Mouse (Mus musculus): ENCODE measurements around the gene Mxra7.

Mxra7 gene

GRCm38 (mm10) chr11:116819932-116820593, 7.8 kb downstream of the Mxra7 start:
- no peak for DNase-seq (ENCODE audit: low read depth, low spot score)

GRCm38 (mm10) chr11:116818722-116819121, 9.1 kb downstream of the Mxra7 start:
- no peak for DNase-seq (ENCODE audit: low read depth, low spot score)

GRCm38 (mm10) chr11:116817567-116817966, 10.3 kb downstream of the Mxra7 start:
- no peak for DNase-seq (ENCODE audit: low read depth, low spot score)

GRCm38 (mm10) chr11:116816769-116817168, 11.1 kb downstream of the Mxra7 start:
- DNase-seq (ENCODE audit: low read depth, low spot score): no peak

GRCm38 (mm10) chr11:116814884-116815415, 12.9 kb downstream of the Mxra7 start:
- no peak for DNase-seq (ENCODE audit: low read depth, low spot score)

GRCm38 (mm10) chr11:116814076-116814883, 13.6 kb downstream of the Mxra7 start:
- DNase-seq (ENCODE audit: low read depth, low spot score): no peak

- no peak for DNase-seq (ENCODE audit: low read depth, low spot score)
Observed at GRCm38 (mm10) chr11:116813610-116814009, 14.2 kb downstream of the Mxra7 start.

GRCm38 (mm10) chr11:116812793-116813529, 14.9 kb downstream of the Mxra7 start:
- no peak for DNase-seq (ENCODE audit: low read depth, low spot score)

- DNase-seq (ENCODE audit: low read depth, low spot score): peak; percentile 50
Observed at GRCm38 (mm10) chr11:116810983-116811901, 16.6 kb downstream of the Mxra7 start.

- DNase-seq (ENCODE audit: low read depth, low spot score): no peak
Observed at GRCm38 (mm10) chr11:116810528-116810927, 17.3 kb downstream of the Mxra7 start.

GRCm38 (mm10) chr11:116809520-116809919, 18.3 kb downstream of the Mxra7 start:
- no peak for DNase-seq (ENCODE audit: low read depth, low spot score)

- DNase-seq (ENCODE audit: low read depth, low spot score): no peak
Observed at GRCm38 (mm10) chr11:116808811-116809395, 18.9 kb downstream of the Mxra7 start.

GRCm38 (mm10) chr11:116807938-116808606, 19.8 kb downstream of the Mxra7 start:
- peak; percentile 54 for DNase-seq (ENCODE audit: low read depth, low spot score)

- DNase-seq (ENCODE audit: low read depth, low spot score): no peak
Observed at GRCm38 (mm10) chr11:116807526-116807925, 20.3 kb downstream of the Mxra7 start.

- DNase-seq (ENCODE audit: low read depth, low spot score): no peak
Observed at GRCm38 (mm10) chr11:116807116-116807515, 20.7 kb downstream of the Mxra7 start.

GRCm38 (mm10) chr11:116806136-116807071, 21.4 kb downstream of the Mxra7 start:
- DNase-seq (ENCODE audit: low read depth, low spot score): no peak

- DNase-seq (ENCODE audit: low read depth, low spot score): no peak
Observed at GRCm38 (mm10) chr11:116802709-116803108, 25.1 kb downstream of the Mxra7 start.

GRCm38 (mm10) chr11:116801106-116801505, 26.7 kb downstream of the Mxra7 start:
- no peak for DNase-seq (ENCODE audit: low read depth, low spot score)

GRCm38 (mm10) chr11:116799364-116799763, 28.5 kb downstream of the Mxra7 start:
- no peak for DNase-seq (ENCODE audit: low read depth, low spot score)

All from WW6 (cell line).